Mouse (Mus musculus) embryo, embryonic 11.5 days (tissue): ENCODE data around the gene Pfas.
"Not testable (repeated sequence)": the region's sequence is repeated elsewhere in the genome, so short reads cannot be mapped to it uniquely, and the experiment has no call there.

Experiments used
- DNase-seq: peaks from one replicate; pipeline ENCODE4 v3.0.0-alpha.2; 2012; ENCODE audit warnings: low read depth, low spot score

Pfas gene

GRCm38 (mm10) chr11:68973250-68974058 lies 34.8 kb downstream of the Pfas start:
- DNase-seq: peak; percentile 77

DNA sequence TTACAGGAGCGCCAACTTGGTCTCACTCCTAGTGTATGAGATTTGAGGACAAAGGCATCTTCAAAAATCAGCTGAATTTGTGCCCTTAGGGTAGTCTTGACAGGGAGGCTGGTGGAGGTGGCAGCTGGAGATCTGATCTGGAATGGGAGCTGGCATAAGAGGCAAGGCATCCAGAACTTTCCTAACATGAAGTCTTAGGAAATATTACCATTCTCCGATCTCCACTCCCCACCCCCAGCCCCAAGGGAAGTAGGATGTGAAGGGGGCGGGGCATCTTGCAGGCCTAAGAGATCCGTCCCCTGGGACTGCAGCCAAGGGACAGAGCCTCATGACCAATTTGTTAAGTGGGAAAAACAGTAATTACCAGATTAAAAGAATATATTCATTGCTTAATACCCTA lies 38.0 kb downstream of the Pfas start:
- no peak for DNase-seq

GRCm38 (mm10) chr11:68968752-68969151 lies 39.5 kb downstream of the Pfas start:
- no peak for DNase-seq

- peak; percentile 78 for DNase-seq
Measured at GRCm38 (mm10) chr11:68967337-68968282, 40.6 kb downstream of the Pfas start, which contains the start of gene Slc25a35. Gene Slc25a35 (plus strand): TSS chr11:68968131.

DNA sequence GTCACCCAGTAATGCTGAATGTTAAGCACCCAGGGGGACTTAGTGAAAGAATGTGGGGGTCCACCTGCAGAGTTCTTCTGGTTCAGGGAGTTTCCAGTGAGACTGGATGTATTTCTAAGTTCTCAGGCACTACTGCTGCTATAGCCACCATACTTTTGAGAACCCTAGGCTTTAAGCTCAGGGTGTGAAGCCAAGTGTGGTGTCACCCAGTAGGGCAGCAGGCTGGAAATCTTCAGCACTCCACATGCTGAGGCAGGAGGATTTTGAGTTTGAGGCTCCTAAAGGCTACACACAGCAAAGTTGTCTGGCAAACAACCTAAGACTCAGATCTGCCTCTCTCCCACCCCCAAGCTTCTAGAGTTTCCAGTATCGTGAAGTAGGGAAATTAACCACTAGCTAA lies 41.7 kb downstream of the Pfas start:
- DNase-seq: no peak

GRCm38 (mm10) chr11:68965845-68966244 lies 42.4 kb downstream of the Pfas start:
- peak; percentile 34 for DNase-seq

DNA sequence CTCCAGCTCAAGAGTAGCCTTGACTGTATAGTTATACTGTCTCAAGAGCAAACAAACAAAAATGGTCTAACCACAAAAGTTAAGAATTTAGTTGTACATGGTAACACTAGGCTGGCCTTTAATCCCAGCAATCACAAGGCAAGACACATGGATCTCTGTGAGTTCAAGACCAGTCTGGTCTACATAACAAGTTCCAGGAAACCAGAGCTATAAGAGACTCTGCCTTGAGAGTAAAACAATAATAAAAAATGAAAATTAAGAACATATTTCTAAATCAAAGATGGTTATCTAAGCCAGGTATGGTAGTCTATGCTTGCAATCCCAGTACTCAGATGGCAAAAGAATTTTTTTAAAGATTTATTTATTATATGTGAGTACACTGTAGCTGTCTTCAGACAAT lies 43.2 kb downstream of the Pfas start:
- no peak for DNase-seq

DNA sequence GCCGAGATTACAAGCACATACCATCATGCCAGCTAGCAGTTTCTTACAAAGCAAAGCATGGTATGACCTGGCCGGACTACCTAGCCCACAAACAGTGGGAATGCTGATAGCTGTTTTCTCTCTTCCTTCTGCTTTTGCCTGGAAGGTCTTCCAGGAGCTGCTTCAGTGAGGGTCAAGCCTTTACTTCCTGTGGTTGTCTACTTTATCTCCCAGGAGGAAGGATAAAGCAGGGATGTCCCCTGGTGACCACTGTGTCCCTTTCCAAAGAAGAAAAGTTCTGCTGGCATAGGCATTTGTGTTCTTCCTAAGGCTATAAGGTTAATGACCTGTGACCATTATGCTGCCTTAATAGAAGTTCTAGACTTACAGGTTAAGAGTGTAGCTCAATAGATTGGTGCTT lies 44.9 kb downstream of the Pfas start:
- no peak for DNase-seq

DNA sequence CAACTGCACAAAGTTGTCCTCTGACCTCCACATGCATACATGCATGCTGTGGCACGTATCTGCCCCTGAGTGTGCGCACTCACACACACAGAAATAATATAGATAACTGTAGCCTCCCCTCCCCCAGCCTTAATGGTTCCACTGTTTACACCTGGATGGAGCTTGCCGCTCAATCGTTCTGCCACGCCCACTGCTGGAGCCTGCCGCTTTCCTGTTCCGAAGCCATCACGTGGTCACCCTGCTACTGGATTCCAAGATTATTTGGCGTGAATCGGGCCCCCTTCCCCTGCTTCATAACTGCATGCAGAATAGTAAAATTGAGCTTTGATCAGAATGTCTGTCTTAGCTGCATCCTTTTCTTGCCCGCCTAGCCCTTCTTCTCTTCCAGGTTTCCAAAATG lies 46.1 kb downstream of the Pfas start:
- not testable (repeated sequence) for DNase-seq

DNA sequence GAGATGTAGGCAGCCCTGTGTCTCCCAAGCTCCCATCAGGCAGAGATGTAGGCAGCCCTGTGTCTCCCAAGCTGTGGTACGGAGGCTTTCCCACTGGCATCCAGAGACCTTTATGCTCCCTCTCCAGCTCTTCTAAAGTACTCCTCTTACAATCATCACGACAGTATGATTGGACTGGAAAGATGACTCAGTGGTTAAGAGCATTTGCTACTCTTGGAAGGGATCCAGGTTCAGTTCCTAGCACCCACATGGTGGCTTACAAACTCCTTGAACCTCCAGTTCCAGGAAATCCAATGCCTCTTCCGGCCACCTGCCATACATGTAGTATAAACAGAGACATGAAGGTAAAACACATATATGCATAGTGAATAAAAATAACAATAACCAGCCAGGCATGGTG lies 46.7 kb downstream of the Pfas start:
- no peak for DNase-seq

- no peak for DNase-seq
Measured at GRCm38 (mm10) chr11:68957971-68958370, 50.3 kb downstream of the Pfas start.

- DNase-seq: no peak
Measured at GRCm38 (mm10) chr11:68957308-68957707, 51.0 kb downstream of the Pfas start, which contains the start of gene Arhgef15. Gene Arhgef15 (minus strand): TSS chr11:68957480.

DNA sequence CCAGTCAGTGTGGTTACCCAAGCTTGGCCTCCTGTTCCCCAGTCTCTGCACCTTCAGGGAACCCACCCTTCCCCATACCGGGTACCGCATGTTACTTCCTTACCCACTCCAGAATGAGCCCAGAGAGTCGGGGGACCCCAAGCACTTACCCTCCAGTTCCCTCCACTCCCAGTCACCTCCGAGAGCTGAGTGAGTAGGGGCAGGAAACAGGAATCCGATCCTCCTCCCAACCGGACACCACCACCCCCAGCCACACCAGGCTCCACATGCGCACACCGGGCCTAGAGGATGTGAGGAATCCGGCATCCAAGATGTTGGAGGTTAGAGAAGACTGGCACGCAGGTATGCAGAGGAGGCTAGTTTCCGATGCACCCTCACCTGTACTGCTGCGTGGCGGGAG lies 51.6 kb downstream of the Pfas start:
- DNase-seq: no peak

GRCm38 (mm10) chr11:68956107-68956506 lies 52.2 kb downstream of the Pfas start:
- no peak for DNase-seq

DNA sequence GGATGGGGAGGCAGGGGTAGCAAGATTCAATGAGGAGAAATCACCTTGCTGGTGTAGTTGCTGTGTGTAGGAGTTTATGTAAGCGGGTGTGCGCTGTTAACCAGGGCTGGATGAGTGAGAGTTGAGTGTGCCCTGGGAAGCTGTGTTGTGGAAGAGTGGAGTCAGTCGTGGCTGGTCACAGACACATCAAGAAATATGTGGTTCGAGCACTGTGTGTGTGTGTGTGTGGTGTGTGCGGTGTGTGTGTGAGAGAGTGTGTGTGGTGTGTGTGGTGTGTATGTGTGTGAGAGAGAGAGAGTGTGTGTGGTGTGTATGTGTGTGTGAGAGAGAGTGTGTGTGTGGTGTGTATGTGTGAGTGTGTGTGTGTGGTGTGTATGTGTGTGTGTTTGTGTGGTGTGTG lies 52.8 kb downstream of the Pfas start:
- DNase-seq: no peak

DNA sequence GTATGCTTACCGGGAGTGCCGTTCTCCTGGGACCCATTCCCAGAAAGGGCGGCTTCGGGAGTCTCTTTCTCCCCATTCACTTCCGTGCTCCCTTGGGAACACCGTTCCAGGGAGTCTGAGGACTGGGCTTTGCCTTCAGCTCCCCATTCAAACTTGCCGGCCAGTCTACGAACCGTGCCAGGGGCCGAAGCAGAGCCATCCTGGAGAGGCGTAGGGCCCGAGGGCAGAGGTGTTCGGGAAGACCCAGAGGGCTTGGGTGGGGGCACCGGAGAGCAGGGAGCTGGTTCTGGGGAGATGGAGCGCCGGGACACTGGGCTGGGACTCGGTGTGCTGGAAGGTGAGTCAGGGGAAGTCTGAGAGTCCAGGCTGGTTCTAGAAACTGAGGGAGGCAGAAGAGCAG lies 53.9 kb downstream of the Pfas start:
- DNase-seq: no peak

DNA sequence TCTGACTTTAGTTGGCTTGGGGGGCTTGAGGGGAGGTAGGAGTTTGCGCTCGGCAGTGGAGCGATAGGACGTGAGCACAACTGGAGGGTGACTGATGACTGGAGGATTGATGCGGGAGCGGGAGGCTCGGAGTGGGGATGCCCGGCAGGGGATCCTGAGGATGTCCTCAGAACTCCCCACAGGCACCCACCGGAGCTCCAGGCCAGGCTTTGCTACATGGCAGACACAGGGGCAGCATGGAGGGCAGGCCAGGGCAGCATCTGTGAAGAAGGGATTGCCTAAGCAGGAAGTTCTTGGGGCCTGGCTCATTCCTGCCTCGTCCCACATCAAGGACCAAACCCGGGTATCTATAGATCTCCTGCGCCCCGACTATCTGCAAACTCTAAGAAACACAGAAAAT lies 54.4 kb downstream of the Pfas start:
- no peak for DNase-seq

DNA sequence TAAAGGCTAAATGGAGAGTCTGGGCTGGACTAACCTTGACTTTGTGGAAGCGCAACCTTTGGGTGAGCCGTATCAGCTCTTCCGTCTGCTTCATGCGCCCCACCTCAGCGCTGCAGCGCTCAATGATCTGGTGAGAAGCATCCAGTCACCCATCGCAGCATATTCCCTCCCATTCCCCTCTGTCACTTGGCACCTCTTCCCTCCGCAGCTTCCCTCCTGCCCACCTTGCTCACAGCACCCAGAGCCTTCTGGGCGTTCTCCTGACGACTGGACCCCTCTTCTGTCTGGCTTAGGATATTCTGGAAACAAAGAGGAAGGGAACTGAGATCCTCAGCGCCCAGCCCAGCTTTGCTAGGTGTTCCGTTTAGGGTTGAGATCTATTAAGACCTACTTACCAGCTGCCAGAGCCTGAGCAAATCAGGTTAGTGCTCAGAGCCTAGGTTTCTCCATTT lies 60.7 kb downstream of the Pfas start:
- no peak for DNase-seq

DNA sequence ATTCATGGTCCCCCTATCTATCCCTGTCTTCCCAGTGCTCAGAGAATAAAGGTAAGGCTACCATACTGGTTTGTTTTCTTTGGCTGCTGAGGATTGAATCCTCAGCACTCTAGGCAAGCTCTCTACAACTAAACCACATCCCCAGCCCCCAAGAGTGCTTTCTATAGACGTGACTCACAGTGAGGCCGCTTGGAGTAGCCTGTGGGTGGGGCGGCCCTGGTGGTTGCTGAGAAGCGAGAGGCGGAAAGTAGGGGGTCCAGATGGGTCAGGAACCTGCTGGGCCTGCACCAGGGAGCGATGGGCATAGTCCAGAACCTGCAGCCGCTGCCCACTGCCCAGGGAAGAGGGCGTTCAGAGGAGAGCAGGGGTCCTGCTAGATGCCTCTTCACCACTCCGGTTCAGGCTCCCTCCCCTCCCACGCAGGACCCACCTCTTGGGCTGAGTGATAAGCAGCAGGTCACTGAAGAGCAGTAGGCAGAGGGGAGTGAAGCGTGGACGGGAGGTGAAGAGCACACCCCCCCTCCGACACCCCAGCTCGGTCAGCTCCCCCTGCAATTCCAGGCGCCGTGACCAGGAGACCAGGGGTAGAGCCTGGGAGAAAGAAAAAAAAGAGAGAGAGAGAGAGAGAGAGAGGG lies 61.3 kb downstream of the Pfas start:
- DNase-seq: no peak

GRCm38 (mm10) chr11:68946001-68946400 lies 62.3 kb downstream of the Pfas start:
- no peak for DNase-seq

DNA sequence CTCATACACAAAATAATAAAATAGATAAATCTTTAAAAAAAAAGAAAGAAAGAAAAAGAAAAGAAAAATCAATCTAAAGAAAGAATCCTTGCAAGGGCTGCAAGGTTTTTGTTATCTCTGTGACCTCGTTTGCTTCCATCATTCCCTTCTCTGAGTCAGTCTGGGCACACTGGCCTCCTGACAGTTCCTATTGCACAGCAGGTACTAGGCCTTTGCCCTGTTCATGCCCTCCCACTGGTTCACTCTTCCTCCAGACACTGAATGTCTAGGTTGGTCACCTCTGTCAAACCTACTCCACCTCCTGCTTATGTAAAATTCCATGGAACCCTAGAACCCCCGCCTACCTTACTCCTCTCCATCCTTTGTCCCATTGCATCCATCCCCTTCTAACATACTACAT lies 63.0 kb downstream of the Pfas start:
- DNase-seq: no peak

GRCm38 (mm10) chr11:68942731-68943130 lies 65.5 kb downstream of the Pfas start:
- no peak for DNase-seq
